Mouse (Mus musculus): ENCODE results near the gene Pnpla3.

DNA sequence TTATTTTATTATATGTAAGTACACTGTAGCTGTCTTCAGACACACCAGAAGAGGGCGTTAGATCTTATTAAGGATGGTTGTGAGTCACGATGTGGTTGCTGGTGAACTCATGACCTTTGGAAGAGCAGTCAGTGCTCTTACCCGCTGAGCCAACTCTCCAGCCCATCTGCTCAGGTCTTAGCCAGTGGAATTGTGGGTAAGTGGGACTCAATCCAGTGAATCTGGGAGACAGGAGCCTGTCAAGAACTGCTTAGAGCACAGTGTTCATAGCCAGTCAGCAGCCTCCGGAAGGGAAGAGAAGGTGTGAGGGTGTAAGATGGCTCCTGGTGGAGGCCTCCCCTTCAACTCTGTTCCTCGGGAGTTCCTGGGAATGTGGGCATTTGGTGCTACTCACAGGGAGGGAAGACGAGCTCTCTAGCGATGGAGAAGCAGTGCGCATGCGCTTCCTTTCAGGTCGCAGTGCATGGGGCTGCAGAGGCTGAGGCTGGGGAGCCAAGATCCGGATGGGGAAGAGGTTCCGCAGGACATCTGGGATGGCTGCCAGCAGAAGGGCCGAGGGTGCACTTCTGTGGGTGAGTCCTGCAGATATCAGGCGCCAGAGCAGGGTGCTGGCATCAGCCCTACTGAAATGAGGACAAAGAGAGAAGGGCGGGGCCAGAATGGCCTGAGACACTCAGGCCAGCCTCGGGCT, 36.4 kb upstream of the Pnpla3 start:
- TF ChIP-seq EP300 (IDR thresholded peaks at IDR 0.05; ENCODE audit: low read depth): no peak
- no peak for TF ChIP-seq CTCF (IDR thresholded peaks at IDR 0.05; ENCODE audit: low read depth)
